Mouse (Mus musculus) bone marrow, adult 2 months (tissue): ENCODE results near the gene Plekhh3. TPM values are rescaled to one million over a fixed set of nuclear protein-coding genes. Genes with fewer than 3 reads are reported as not detected.

Experiments
- H3K27ac ChIP-seq: fragments of 200-500 bp; 2 replicates; pipeline ENCODE4 v1.5.1; 2012; ENCODE audit warnings: low read depth, mild to moderate bottlenecking, control low read depth, inconsistent platforms, low read length; ENCODE audit not compliant: control insufficient read depth, poor library complexity, insufficient read depth
- H3K4me1 ChIP-seq: fragments of 200-500 bp; 2 replicates; pipeline ENCODE4 v1.6.1; 2011; ENCODE audit warnings: low read length; ENCODE audit not compliant: control insufficient read depth, insufficient read depth
- H3K4me3 ChIP-seq: fragments of 200-500 bp; replicated peaks from 2 replicates; pipeline ENCODE3; 2011; ENCODE audit warnings: mild to moderate bottlenecking, low read depth, low read length, control low read depth; ENCODE audit not compliant: control insufficient read depth
- CTCF ChIP-seq: fragments of 200-500 bp; IDR thresholded peaks from 2 replicates; pipeline ENCODE4 v1.5.1; 2011; ENCODE audit warnings: low read length, control low read depth; ENCODE audit not compliant: control insufficient read depth, insufficient read depth
- POLR2A ChIP-seq: fragments of 200-500 bp; IDR thresholded peaks from 2 replicates; pipeline ENCODE4 v1.6.1; 2011; ENCODE audit warnings: low read depth, mild to moderate bottlenecking, control low read depth, low read length, borderline replicate concordance; ENCODE audit not compliant: control insufficient read depth
- WGBS: fragments of 180-500 bp; shearing (Covaris S2); methylation state at CpG from one replicate; pipeline ENCODE4 v1.1.7; 2018; 5-methylcytosine and 5-hydroxymethylcytosine counted together
- polyA plus RNA-seq: library from polyadenylated mRNA; stranded (reverse); fragments of >200 nt; gene quantifications from 2 replicates; pipeline ENCODE4 v1.2.4, GENCODE M21; 2011; ENCODE audit warnings: low replicate concordance; ENCODE audit not compliant: missing spikeins, insufficient read depth, insufficient read length

The Plekhh3 gene
- polyA plus RNA-seq, 1 experiment = 2.1 TPM

GRCm38 (mm10) chr11:101195571-101195970 is 24.4 kb upstream of the Plekhh3 start:
- 85% methylated on average over 8 of the region's 8 CpGs for WGBS
- Histone ChIP-seq H3K27ac (no peak overlapping the region), H3K4me1 (no peaks in the 10 kb centered on the region), H3K4me3 (no peak overlapping the region)
- TF ChIP-seq POLR2A = no peak
- TF ChIP-seq CTCF = no peak

- 25% methylated on average over 1 of the region's 1 CpGs for WGBS
- TF ChIP-seq CTCF (no peak), POLR2A (no peak)
- Histone ChIP-seq H3K4me3 (no peak overlapping the region), H3K27ac (no peak overlapping the region), H3K4me1 (no peaks in the 10 kb centered on the region)
These were observed 23.9 kb upstream of the Plekhh3 start for GRCm38 (mm10) chr11:101195101-101195500.

DNA sequence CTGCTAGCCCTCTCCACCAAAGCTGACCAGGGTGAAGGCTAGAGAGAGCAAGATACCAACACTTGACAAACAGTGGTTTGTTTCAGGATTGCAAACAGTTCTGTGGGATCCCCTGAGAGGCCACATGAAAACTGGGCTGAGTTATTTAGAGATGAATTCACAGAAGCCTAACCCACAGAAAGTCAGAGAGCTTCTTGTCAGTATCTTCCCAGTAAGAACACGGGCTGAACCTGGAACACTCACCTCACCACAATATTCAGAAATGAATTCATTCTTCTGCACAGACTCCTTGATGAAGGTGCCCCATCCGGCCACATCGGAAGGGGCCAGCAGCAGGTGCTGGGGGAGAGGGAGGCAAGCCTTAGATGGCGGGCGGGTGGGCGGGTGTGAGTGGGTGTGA is 23.5 kb upstream of the Plekhh3 start:
- Histone ChIP-seq H3K4me1 (no peaks in the 10 kb centered on the region), H3K4me3 (no peak overlapping the region), H3K27ac (no peak overlapping the region)
- TF ChIP-seq POLR2A (no peak), CTCF (no peak)
- 83% methylated on average over 6 of the region's 6 CpGs for WGBS

DNA sequence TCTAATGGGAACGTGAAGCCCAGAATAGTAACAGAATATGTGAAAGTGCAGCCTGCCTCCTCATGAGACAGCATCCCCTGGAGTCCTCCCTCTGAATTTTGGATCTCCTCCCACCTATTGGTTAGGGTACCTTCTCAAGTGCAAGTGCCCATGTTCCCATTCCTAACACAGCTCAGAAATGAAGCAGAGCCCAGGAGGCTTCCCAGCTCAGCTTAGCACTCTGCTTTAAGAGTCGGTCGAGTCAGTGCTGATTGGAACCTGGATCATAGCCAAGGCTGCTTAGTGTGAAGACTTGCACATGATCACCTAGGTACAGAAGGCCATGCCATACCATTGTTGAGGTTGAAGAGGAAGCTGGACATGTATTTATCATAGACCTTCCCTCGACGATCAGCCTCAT is 23.0 kb upstream of the Plekhh3 start:
- no peak overlapping the region for H3K27ac ChIP-seq
- no peak for TF ChIP-seq POLR2A
- no peak for TF ChIP-seq CTCF
- WGBS = 72% methylated on average over 5 of the region's 5 CpGs

DNA sequence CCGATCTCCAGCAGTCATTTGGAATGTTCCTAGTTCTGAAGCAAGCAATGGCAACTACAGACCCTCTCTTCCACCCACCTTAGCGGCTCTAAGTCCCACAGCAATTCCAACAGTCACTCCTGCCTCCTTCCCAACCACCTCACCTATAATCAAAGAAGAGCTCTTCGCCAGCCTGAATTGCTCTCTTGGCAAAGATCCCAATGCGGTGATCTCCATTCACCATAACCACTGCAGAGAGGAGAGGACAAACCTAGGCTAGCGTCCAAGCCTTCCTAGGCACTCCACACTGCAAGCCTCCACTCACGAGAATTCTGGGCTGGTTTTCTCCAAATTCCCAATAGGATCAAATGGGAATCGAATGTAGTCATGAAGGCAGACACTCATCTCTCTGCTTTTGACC is 21.9 kb upstream of the Plekhh3 start:
- H3K4me1 ChIP-seq = no peaks in the 10 kb centered on the region; the same call in 1 of the 2 replicates
- no peak for TF ChIP-seq POLR2A
- no peak for TF ChIP-seq CTCF
- WGBS = 84% methylated on average over 7 of the region's 7 CpGs
- H3K27ac ChIP-seq = no peak overlapping the region
- no peak overlapping the region for H3K4me3 ChIP-seq

More for the DNA sequence above, 23.0 kb upstream of the Plekhh3 start:
- Histone ChIP-seq H3K4me3 (no peak overlapping the region), H3K4me1 (no peaks in the 10 kb centered on the region; the same call in 1 of the 2 replicates)

DNA sequence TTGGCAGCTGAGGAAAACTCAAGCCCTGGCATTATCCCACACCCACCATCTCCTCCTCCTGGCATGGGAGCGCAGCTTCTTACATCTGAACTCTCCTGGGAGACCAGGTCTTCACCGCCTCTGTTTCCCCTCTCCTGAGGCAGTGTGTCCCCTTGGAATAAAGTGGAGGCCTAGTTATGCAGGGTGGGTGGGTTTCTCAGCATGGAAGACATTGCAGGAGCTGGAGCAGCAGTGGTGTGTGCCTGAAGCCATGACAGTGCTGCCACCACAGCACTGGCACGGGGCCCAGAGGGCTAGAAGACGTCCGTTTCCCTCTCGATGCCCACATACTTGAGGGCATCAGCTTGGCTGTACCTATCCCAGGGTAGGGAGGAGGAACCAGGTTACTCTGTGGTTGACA is 21.5 kb upstream of the Plekhh3 start:
- H3K27ac ChIP-seq = no peak overlapping the region
- TF ChIP-seq POLR2A = no peak
- no peak for TF ChIP-seq CTCF
- 72% methylated on average over 6 of the region's 6 CpGs for WGBS
- no peaks in the 10 kb centered on the region; the same call in 1 of the 2 replicates for H3K4me1 ChIP-seq
- H3K4me3 ChIP-seq = no peak overlapping the region

DNA sequence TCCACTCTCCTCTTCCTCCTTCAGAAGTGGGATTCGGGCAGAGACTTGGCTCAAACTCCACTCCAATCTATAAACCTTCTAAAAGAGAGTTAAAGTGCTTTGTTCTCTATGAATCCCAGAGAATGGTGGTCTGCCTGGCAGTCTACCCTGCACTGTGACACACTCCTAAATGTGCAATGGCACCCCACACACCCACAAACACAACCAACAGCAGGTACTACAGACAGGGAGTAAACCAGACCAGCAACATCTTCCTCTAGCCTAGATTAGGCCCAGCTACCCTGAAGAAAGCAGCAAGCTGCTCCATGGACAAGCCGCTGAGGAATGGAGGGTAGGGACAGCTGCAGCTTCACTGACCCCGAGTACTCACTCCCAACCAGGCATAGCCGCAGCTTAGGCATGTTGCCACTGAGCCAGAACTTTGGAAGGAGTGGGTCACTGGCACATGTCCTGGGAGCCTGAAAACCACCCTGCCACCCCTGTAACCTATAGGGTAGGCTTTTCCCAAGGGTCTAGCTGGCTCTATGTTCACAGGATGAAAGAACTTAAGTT is 20.8 kb upstream of the Plekhh3 start:
- no peak overlapping the region for H3K27ac ChIP-seq
- WGBS = 90% methylated on average over 4 of the region's 4 CpGs
- H3K4me1 ChIP-seq = no peaks in the 10 kb centered on the region; the same call in 1 of the 2 replicates
- TF ChIP-seq CTCF (no peak), POLR2A (no peak)
- H3K4me3 ChIP-seq = no peak overlapping the region

DNA sequence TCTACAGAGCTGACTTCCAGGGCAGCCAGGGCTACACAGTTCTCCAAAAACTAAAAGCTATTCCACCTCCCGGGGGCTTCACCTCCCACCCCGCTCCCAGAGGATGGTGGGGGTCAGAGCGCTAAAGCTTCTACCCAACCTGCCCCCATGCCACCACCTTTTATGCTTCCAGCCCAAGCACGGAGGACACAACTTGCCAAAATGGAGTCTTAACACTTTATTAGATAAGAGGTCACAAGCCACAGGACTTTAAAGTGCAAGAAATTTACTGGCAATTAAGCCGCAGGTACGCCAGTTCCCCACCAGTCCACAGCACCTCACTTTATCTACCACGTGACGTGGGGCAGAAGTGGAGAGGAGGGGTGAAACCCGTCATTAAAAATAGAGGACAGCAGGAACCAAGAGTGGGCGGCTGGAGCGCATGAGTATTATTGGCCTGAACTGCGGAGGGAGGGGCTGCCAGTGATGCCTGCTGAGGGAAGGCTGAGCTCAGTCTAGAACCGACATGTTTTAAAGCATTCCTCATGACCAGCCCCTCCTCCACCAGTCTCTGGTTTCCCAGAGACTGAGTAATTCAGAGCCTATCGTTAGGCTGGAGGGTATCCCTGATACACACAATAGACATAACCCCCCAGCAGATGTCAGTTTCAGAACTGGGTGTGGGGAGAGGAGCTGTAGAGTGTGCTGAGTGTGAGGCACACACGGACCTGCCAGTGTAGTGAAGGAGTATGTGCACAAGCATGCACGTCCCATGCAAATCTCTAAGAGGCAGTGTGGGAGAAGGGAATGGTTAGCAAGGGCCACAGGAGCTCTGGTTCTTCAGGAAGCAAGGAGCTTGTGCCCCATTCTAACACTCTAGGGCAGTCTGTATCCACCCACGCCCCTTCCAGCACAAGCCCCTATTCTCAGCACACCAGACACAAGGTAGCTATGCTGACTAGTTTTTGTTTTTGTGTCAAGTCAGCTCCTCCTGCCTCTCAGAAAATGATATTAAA is 20.1 kb upstream of the Plekhh3 start:
- no peak for TF ChIP-seq POLR2A
- TF ChIP-seq CTCF = no peak
- no peaks in the 10 kb centered on the region; the same call in 1 of the 2 replicates for H3K4me1 ChIP-seq
- no peak overlapping the region for H3K4me3 ChIP-seq
- H3K27ac ChIP-seq = peak overlapping the region; percentile 79
- 78% methylated on average over 17 of the region's 17 CpGs for WGBS
